Mouse (Mus musculus) embryonic stem cell, embryonic (primary cell): ENCODE data around the gene Gm10666.
"Not testable (repeated sequence)": the region's sequence is repeated elsewhere in the genome, so short reads cannot be mapped to it uniquely, and the experiment has no call there.

Source experiments
- CTCF ChIA-PET, 4 experiments: fragments of 300-600 bp in 2 of 4; fragments of 350-600 bp in 2 of 4; sonication (Branson Sonifier 250); formaldehyde crosslinking; loops; one replicate each; lab custom pipeline; 2022; ENCODE audit warnings: inconsistent platforms in 2 of 4; lab: Charles Lee
- POLR2A ChIA-PET, 4 experiments: fragments of 300-600 bp in 2 of 4; fragments of 350-600 bp in 2 of 4; sonication (Branson Sonifier 250); formaldehyde crosslinking; loops; one replicate each; lab custom pipeline; 2022; ENCODE audit warnings: antibody characterized with exemption in 4 of 4, inconsistent platforms in 1 of 4; lab: Charles Lee

Gene Gm10666

GRCm38 (mm10) chr7:22134641-22135040 lies at the start of gene Gm10666:
TSS of gene Gm10666 (minus strand) at chr7:22134741.
- POLR2A ChIA-PET, CTCF ChIA-PET: not testable (repeated sequence)

DNA sequence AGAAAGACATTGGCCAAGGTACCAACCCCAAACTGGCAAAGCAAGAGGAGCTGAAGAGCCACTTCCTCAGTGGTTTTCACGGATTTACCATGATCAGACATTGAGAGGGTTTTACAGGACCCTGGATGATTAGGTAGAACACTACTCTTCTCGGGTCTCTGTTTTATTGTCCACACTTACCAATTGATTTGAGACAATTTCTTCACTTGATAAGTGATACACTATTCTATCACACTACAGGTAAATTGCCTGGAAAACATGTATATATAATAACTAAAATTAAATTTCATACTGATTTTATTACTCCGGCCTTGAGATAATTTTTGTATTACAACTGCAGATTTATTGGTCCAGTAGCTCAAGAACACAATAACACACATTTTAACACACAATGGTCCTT lies 29.4 kb upstream of the Gm10666 start, which contains the start of gene Vmn1r142:
TSS of gene Vmn1r142 (minus strand) at position 101 of the 400 bp plus-strand sequence.
- POLR2A ChIA-PET, CTCF ChIA-PET: not testable (repeated sequence)

- POLR2A ChIA-PET, CTCF ChIA-PET: not testable (repeated sequence)
These were observed 16.4 kb downstream of the Gm10666 start, which contains the start of gene Gm16451 for GRCm38 (mm10) chr7:22118145-22118544. TSS of gene Gm16451 (minus strand) at chr7:22118245.
